Mouse (Mus musculus): ENCODE data around the gene Arl14.

The Arl14 gene

GRCm38 (mm10) chr3:69221806-69222501 is at the start of gene Arl14:
Gene Arl14, plus strand, starts transcription at chr3:69222419.
- DNase-seq (ENCODE audit: low spot score) = no peak

- DNase-seq (ENCODE audit: low spot score) = no peak
Measured at GRCm38 (mm10) chr3:69175229-69175628, 47.0 kb upstream of the Arl14 start.

- DNase-seq (ENCODE audit: low spot score) = no peak
Measured at GRCm38 (mm10) chr3:69177168-69177797, 44.9 kb upstream of the Arl14 start.

- no peak for DNase-seq (ENCODE audit: low spot score)
Measured at GRCm38 (mm10) chr3:69177914-69178313, 44.3 kb upstream of the Arl14 start.

- DNase-seq (ENCODE audit: low spot score) = peak; percentile 28
Measured at GRCm38 (mm10) chr3:69178365-69179004, 43.7 kb upstream of the Arl14 start.

- no peak for DNase-seq (ENCODE audit: low spot score)
Measured at GRCm38 (mm10) chr3:69181531-69181930, 40.7 kb upstream of the Arl14 start.

- DNase-seq (ENCODE audit: low spot score) = no peak
Measured at GRCm38 (mm10) chr3:69182225-69182624, 40.0 kb upstream of the Arl14 start.

GRCm38 (mm10) chr3:69185244-69185643 is 37.0 kb upstream of the Arl14 start:
- no peak for DNase-seq (ENCODE audit: low spot score)

- DNase-seq (ENCODE audit: low spot score) = no peak
Measured at GRCm38 (mm10) chr3:69186031-69186430, 36.2 kb upstream of the Arl14 start.

- DNase-seq (ENCODE audit: low spot score) = no peak
Measured at GRCm38 (mm10) chr3:69186643-69187042, 35.6 kb upstream of the Arl14 start.

- DNase-seq (ENCODE audit: low spot score) = no peak
Measured at GRCm38 (mm10) chr3:69192995-69193394, 29.2 kb upstream of the Arl14 start.

GRCm38 (mm10) chr3:69194496-69194895 is 27.7 kb upstream of the Arl14 start:
- no peak for DNase-seq (ENCODE audit: low spot score)

GRCm38 (mm10) chr3:69195251-69195650 is 27.0 kb upstream of the Arl14 start:
- DNase-seq (ENCODE audit: low spot score) = no peak

- no peak for DNase-seq (ENCODE audit: low spot score)
Measured at GRCm38 (mm10) chr3:69198098-69198497, 24.1 kb upstream of the Arl14 start.

GRCm38 (mm10) chr3:69200251-69200650 is 22.0 kb upstream of the Arl14 start:
- DNase-seq (ENCODE audit: low spot score) = no peak

GRCm38 (mm10) chr3:69201206-69201605 is 21.0 kb upstream of the Arl14 start:
- DNase-seq (ENCODE audit: low spot score) = no peak

GRCm38 (mm10) chr3:69202876-69203275 is 19.3 kb upstream of the Arl14 start:
- no peak for DNase-seq (ENCODE audit: low spot score)

GRCm38 (mm10) chr3:69205266-69206054 is 16.8 kb upstream of the Arl14 start:
- DNase-seq (ENCODE audit: low spot score) = no peak

GRCm38 (mm10) chr3:69206193-69206893 is 15.9 kb upstream of the Arl14 start:
- DNase-seq (ENCODE audit: low spot score) = no peak

GRCm38 (mm10) chr3:69208441-69209309 is 13.5 kb upstream of the Arl14 start:
- DNase-seq (ENCODE audit: low spot score) = peak; percentile 66

- DNase-seq (ENCODE audit: low spot score) = no peak
Measured at GRCm38 (mm10) chr3:69212246-69212645, 10.0 kb upstream of the Arl14 start.
